Mouse (Mus musculus): ENCODE results near the gene Zfp985. TPM values are rescaled to one million over a fixed set of nuclear protein-coding genes. Genes with fewer than 3 reads are reported as not detected.
"Not testable (repeated sequence)": the region's sequence is repeated elsewhere in the genome, so short reads cannot be mapped to it uniquely, and the experiment has no call there.

The Zfp985 gene
- polyA plus RNA-seq (2015; fragmentation: Nextera tagmentation; extraction: Ambion mirVana) = 0.13 and 0.18 TPM in 2 replicates

DNA sequence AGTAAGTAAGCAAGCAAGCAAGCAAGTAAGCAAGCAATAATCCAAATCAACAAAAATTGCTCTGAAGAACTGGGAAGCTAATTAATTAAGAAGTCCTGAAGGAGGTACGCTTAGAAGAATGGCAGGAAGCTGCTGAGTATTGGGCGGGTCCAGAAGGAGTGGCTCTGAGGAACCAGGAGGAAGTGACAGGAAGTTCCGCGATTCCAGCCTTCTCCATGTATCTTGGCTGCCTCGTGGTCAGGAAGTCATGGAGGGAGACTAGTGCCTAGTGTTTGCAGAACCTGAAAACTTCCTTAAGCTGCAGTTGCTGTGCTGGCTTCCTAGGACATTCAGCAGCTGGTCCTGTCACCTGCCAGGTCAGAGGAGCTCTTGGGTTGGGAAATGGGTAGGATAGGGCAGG is at the start of gene Zfp985:
Gene Zfp985 (plus strand): TSS at position 207 of the 400 bp plus-strand sequence.
- ATAC-seq (ENCODE audit: low FRiP score, low read depth); H3K36me3 ChIP-seq; H3K4me1 ChIP-seq (replicated peaks); H3K27me3 ChIP-seq; H3K4me3 ChIP-seq; H3K4me2 ChIP-seq; H3K27ac ChIP-seq (replicated peaks); H3K9ac ChIP-seq: not testable (repeated sequence)
- peaks cover 12% of the 10 kb centered on the region for H3K9me3 ChIP-seq
- WGBS = 79% methylated on average over 5 of the region's 5 CpGs

- H3K9ac ChIP-seq = no peak overlapping the region
- peaks cover 9% of the 10 kb centered on the region for H3K36me3 ChIP-seq
- H3K9me3 ChIP-seq = peaks cover 33% of the 10 kb centered on the region
- H3K27me3 ChIP-seq = no peaks in the 10 kb centered on the region
- H3K4me1 ChIP-seq (replicated peaks) = no peaks in the 10 kb centered on the region
- 87% methylated on average over 2 of the region's 2 CpGs for WGBS
- H3K4me3 ChIP-seq = no peak overlapping the region
- no peak overlapping the region for H3K4me2 ChIP-seq
- no peak overlapping the region for H3K27ac ChIP-seq (replicated peaks)
- ATAC-seq (ENCODE audit: low FRiP score, low read depth) = no peak
Observed at GRCm38 (mm10) chr4:147509174-147509573, 43.9 kb upstream of the Zfp985 start.

DNA sequence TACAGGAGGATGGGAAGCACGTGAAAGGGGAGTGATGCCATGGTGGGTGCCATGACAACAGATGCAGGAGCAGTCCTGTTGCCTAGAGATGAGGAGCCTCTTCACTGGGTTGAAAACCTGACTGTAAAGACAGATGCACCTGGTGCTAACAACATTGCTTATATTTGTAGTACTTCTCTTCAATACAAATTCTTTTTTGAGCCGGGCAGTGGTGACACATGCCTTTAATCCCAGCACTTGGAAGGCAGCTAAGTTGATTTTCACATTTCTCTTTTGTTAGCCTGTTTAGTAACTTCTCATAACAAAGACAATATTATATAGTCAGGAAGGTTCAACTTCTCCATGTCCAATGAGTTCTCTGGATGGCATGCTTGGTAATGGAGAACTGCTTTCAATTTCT is 34.1 kb upstream of the Zfp985 start:
- H3K4me2 ChIP-seq = no peak overlapping the region
- no peak for ATAC-seq (ENCODE audit: low FRiP score, low read depth)
- 72% methylated on average over 2 of the region's 2 CpGs for WGBS
- no peak overlapping the region for H3K9ac ChIP-seq
- no peak overlapping the region for H3K27ac ChIP-seq (replicated peaks)
- no peaks in the 10 kb centered on the region for H3K27me3 ChIP-seq
- H3K36me3 ChIP-seq = 0 out of 2 replicates have a peak, but pooled peaks cover 2% of the 10 kb centered on the region
- H3K4me1 ChIP-seq (replicated peaks) = no peaks in the 10 kb centered on the region
- H3K9me3 ChIP-seq = peaks cover 80% of the 10 kb centered on the region
- H3K4me3 ChIP-seq = no peak overlapping the region

- Histone ChIP-seq H3K27ac (replicated peaks) (no peak overlapping the region), H3K4me2 (no peak overlapping the region), H3K4me3 (no peak overlapping the region), H3K27me3 (no peaks in the 10 kb centered on the region), H3K36me3 (no peaks in the 10 kb centered on the region), H3K9me3 (peaks cover 80% of the 10 kb centered on the region), H3K9ac (no peak overlapping the region), H3K4me1 (replicated peaks) (no peaks in the 10 kb centered on the region)
- no peak for ATAC-seq (ENCODE audit: low FRiP score, low read depth)
Observed at GRCm38 (mm10) chr4:147520100-147520499, 33.0 kb upstream of the Zfp985 start.

DNA sequence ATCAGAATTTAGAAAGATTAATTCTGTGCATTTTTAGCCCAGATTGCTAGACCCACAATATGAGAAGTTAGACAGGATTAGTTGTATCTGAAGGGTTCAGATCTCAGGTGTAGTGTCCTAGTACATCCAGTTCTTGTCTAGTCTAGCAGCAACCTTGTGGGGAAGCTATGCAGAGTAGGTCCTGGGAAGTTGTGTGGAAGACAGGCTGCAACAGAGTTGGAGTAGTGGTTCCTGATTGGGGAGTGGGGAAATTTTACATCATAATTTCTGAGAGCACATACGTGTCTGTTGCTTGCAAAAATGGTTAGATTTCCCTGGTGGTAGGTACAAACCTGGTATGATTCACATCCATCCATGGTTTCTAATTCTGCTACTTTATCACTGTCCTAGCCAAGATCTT is 28.0 kb upstream of the Zfp985 start:
- Histone ChIP-seq H3K9ac (no peak overlapping the region), H3K9me3 (peaks cover 71% of the 10 kb centered on the region), H3K27me3 (no peaks in the 10 kb centered on the region), H3K4me2 (no peak overlapping the region), H3K4me1 (replicated peaks) (no peaks in the 10 kb centered on the region), H3K4me3 (no peak overlapping the region), H3K36me3 (no peaks in the 10 kb centered on the region; the same call in 1 of the 2 replicates), H3K27ac (replicated peaks) (no peak overlapping the region)
- 84% methylated on average over 1 of the region's 1 CpGs for WGBS
- ATAC-seq (ENCODE audit: low FRiP score, low read depth) = no peak

DNA sequence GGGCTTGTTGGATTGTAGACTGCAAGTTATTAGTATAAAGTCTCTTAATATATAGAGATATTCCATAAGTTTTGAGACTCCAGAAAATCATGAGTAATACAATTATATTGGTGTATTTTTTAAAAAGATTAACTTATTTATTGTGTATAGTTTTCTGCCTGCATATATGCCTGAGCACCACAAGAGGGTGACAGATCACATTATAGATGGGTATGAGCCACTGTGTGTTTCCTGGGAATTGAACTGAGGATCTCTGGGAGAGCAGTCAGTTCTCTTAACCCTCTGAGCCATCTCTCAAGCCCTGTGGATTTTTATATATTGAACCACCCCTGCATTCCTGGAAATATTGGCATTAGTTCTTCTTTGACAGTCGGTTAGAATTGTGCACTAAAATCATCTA is 22.7 kb upstream of the Zfp985 start:
- H3K4me2 ChIP-seq = no peak overlapping the region
- no peak overlapping the region for H3K4me3 ChIP-seq
- H3K36me3 ChIP-seq = no peaks in the 10 kb centered on the region; the same call in 1 of the 2 replicates
- no peaks in the 10 kb centered on the region for H3K27me3 ChIP-seq
- no peaks in the 10 kb centered on the region for H3K4me1 ChIP-seq (replicated peaks)
- 91% methylated on average over 1 of the region's 1 CpGs for WGBS
- no peak overlapping the region for H3K27ac ChIP-seq (replicated peaks)
- no peak for ATAC-seq (ENCODE audit: low FRiP score, low read depth)
- H3K9ac ChIP-seq = no peak overlapping the region
- peaks cover 69% of the 10 kb centered on the region for H3K9me3 ChIP-seq

DNA sequence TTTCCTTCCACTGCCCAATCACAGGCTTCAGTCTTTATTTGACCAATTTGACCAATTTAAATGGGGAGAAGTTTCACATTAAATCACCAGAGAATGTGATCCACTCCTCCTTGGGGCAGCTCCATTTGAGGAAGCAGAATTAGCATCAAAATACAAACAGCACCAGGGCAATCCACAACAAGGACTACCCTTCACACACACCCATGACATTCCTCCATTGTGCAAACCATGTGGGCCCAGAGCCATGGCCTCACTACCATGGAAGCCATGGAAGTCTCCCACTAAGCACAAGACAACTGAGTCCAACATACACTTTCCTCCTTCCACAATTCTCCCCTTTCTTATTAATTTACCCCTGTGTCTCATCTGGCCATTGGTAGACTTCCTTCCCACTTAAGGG is 17.2 kb upstream of the Zfp985 start:
- not testable (repeated sequence) for H3K4me1 ChIP-seq (replicated peaks); H3K4me2 ChIP-seq; H3K36me3 ChIP-seq; ATAC-seq (ENCODE audit: low FRiP score, low read depth); H3K4me3 ChIP-seq; H3K9ac ChIP-seq; H3K27me3 ChIP-seq; H3K27ac ChIP-seq (replicated peaks)
- peaks cover 66% of the 10 kb centered on the region for H3K9me3 ChIP-seq

DNA sequence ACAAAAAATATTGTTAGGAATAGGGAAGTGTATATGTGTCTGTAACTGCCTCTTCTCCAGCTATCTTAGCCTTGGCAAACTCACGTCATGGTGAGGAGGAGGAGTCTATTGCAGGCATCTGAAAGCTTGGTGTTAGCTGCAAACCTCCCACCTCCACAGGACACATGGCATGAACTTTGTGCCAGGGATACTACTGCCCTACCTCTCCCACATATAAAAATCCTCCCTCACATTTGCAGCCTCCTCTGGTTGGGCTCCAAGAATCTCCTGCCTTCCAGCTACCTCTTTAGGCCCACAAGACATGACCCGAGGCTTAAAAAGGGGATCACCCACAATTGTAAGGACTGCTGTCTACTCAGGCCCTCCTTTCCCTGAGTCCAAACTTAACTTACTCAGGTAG is 15.4 kb upstream of the Zfp985 start:
- Histone ChIP-seq H3K4me1 (replicated peaks) (no peaks in the 10 kb centered on the region), H3K4me2 (no peak overlapping the region), H3K4me3 (no peak overlapping the region), H3K9ac (no peak overlapping the region), H3K27me3 (no peaks in the 10 kb centered on the region), H3K27ac (replicated peaks) (no peak overlapping the region), H3K36me3 (no peaks in the 10 kb centered on the region), H3K9me3 (peaks cover 62% of the 10 kb centered on the region)
- no peak for ATAC-seq (ENCODE audit: low FRiP score, low read depth)
- WGBS = 84% methylated on average over 2 of the region's 2 CpGs

DNA sequence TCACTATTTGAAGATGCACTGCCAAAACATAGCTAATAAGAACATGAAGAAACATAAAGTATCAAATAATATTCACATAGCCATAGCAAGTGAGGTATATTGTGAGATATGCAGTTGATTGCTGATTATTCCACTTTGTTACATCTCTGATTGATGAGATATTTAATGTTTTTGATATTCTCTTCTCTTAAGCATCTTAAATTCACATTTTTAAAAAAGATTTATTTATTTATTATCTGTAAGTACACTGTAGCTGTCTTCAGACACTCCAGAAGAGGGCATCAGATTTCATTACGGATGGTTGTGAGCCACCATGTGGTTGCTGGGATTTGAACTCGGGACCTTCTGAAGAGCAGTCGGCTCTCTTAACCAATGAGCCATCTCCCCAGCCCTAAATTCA is 13.2 kb upstream of the Zfp985 start, which contains the start of gene Gm16503:
Gene Gm16503 (plus strand): TSS at position 301 of the 400 bp plus-strand sequence.
- H3K36me3 ChIP-seq; H3K4me1 ChIP-seq (replicated peaks); H3K27me3 ChIP-seq; H3K9ac ChIP-seq; H3K27ac ChIP-seq (replicated peaks); H3K4me3 ChIP-seq; ATAC-seq (ENCODE audit: low FRiP score, low read depth); H3K4me2 ChIP-seq: not testable (repeated sequence)
- WGBS = 89% methylated on average over 3 of the region's 3 CpGs
- peaks cover 64% of the 10 kb centered on the region for H3K9me3 ChIP-seq

DNA sequence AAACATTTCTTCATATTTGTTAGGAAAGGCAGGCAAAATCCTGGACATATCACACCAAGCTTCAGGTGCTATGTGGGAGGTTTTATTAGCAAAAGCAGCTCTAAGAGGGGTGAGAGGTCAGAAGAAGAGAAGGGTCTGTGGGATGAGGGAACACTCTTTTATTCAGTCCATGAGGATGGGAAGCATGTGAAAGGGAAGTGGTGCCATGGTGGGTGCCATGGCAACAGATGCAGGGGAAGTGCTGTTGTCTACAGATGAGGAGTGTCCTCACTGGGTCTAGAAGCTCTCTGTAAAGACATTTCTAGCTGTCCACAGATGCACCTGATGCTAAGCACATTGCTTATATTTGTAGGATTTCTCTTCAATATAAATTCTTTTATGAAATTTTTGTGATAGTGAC is 12.0 kb upstream of the Zfp985 start:
- no peak for ATAC-seq (ENCODE audit: low FRiP score, low read depth)
- H3K36me3 ChIP-seq = no peaks in the 10 kb centered on the region
- H3K4me1 ChIP-seq (replicated peaks) = no peaks in the 10 kb centered on the region
- H3K27me3 ChIP-seq = no peaks in the 10 kb centered on the region
- H3K4me2 ChIP-seq = no peak overlapping the region
- no peak overlapping the region for H3K4me3 ChIP-seq
- H3K27ac ChIP-seq (replicated peaks) = no peak overlapping the region
- H3K9me3 ChIP-seq = peaks cover 52% of the 10 kb centered on the region
- no peak overlapping the region for H3K9ac ChIP-seq

DNA sequence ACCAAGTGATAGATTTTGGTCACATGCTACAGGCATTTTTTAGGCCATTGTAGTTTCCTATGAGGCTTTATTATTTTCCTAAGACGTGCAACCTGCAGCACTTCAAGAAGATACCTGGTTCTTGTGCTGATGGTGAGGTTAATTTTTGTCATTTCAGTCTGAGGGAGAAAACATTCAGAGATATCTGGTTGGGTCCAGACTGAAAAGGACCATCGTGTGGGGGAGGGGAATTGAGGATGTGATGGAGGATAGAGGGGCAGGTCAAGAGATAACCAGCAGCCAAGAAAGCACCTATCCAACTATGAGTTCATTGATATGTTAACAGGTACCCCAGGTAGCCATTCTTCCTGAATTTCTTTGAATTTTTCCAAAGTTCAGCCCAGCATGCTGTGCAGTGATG is 1.3 kb downstream of the Zfp985 start:
- H3K9ac ChIP-seq; H3K4me3 ChIP-seq; H3K4me2 ChIP-seq; H3K36me3 ChIP-seq; ATAC-seq (ENCODE audit: low FRiP score, low read depth); H3K27ac ChIP-seq (replicated peaks); H3K27me3 ChIP-seq; H3K4me1 ChIP-seq (replicated peaks): not testable (repeated sequence)
- peaks cover 16% of the 10 kb centered on the region for H3K9me3 ChIP-seq
- whole genome bisulfite sequencing = 78% methylated on average over 2 of the region's 2 CpGs

GRCm38 (mm10) chr4:147556921-147557320 is 3.8 kb downstream of the Zfp985 start:
- H3K4me3 ChIP-seq; H3K27ac ChIP-seq (replicated peaks); H3K36me3 ChIP-seq; H3K4me2 ChIP-seq; ATAC-seq (ENCODE audit: low FRiP score, low read depth); H3K4me1 ChIP-seq (replicated peaks); H3K9ac ChIP-seq; H3K27me3 ChIP-seq: not testable (repeated sequence)
- WGBS = 70% methylated on average over 1 of the region's 1 CpGs
- H3K9me3 ChIP-seq = peaks cover 21% of the 10 kb centered on the region

GRCm38 (mm10) chr4:147558011-147558410 is 4.9 kb downstream of the Zfp985 start:
- not testable (repeated sequence) for H3K4me2 ChIP-seq; H3K27me3 ChIP-seq; H3K4me3 ChIP-seq; H3K4me1 ChIP-seq (replicated peaks); ATAC-seq (ENCODE audit: low FRiP score, low read depth); H3K36me3 ChIP-seq; H3K9ac ChIP-seq; H3K27ac ChIP-seq (replicated peaks)
- H3K9me3 ChIP-seq = 0 out of 2 replicates have a peak, but pooled peaks cover 14% of the 10 kb centered on the region

All from hindbrain, embryonic 15.5 days (tissue).